Mouse (Mus musculus) NIH3T3 (cell line): ENCODE measurements around the gene Tpra1.

Experiments used
- DNase-seq: peaks from one replicate; pipeline ENCODE4 v3.0.0-alpha.2; 2012; ENCODE audit warnings: low read depth

The Tpra1 gene

GRCm38 (mm10) chr6:88928026-88928425 lies 26.0 kb downstream of the Tpra1 start:
- peak; percentile 32 for DNase-seq

- peak; percentile 87 for DNase-seq
Measured at GRCm38 (mm10) chr6:88928576-88928975, 26.5 kb downstream of the Tpra1 start.

- no peak for DNase-seq
Measured at GRCm38 (mm10) chr6:88929451-88929850, 27.4 kb downstream of the Tpra1 start.

- no peak for DNase-seq
Measured at GRCm38 (mm10) chr6:88930049-88930448, 28.0 kb downstream of the Tpra1 start.

- no peak for DNase-seq
Measured at GRCm38 (mm10) chr6:88931449-88931848, 29.4 kb downstream of the Tpra1 start.

- DNase-seq, result peak; percentile 28
Measured at GRCm38 (mm10) chr6:88934132-88934531, 32.1 kb downstream of the Tpra1 start.

GRCm38 (mm10) chr6:88934816-88935215 lies 32.8 kb downstream of the Tpra1 start:
- peak; percentile 67 for DNase-seq

GRCm38 (mm10) chr6:88935735-88936276 lies 33.8 kb downstream of the Tpra1 start:
- peak; percentile 92 for DNase-seq

- DNase-seq, result no peak
Measured at GRCm38 (mm10) chr6:88936342-88937213, 34.5 kb downstream of the Tpra1 start.

- no peak for DNase-seq
Measured at GRCm38 (mm10) chr6:88937214-88937549, 35.1 kb downstream of the Tpra1 start.

GRCm38 (mm10) chr6:88937971-88938663 lies 36.1 kb downstream of the Tpra1 start:
- no peak for DNase-seq

GRCm38 (mm10) chr6:88938664-88939055 lies 36.6 kb downstream of the Tpra1 start:
- DNase-seq, result no peak

GRCm38 (mm10) chr6:88939281-88940089 lies 37.4 kb downstream of the Tpra1 start:
- peak; percentile 79 for DNase-seq

GRCm38 (mm10) chr6:88940090-88940916 lies 38.3 kb downstream of the Tpra1 start:
- peak; percentile 71 for DNase-seq

- peak; percentile 66 for DNase-seq
Measured at GRCm38 (mm10) chr6:88941628-88942027, 39.6 kb downstream of the Tpra1 start.

GRCm38 (mm10) chr6:88942595-88942994 lies 40.5 kb downstream of the Tpra1 start:
- DNase-seq, result no peak

- DNase-seq, result no peak
Measured at GRCm38 (mm10) chr6:88943666-88944065, 41.6 kb downstream of the Tpra1 start.

- DNase-seq, result no peak
Measured at GRCm38 (mm10) chr6:88946442-88946841, 44.4 kb downstream of the Tpra1 start.

- DNase-seq, result no peak
Measured at GRCm38 (mm10) chr6:88947771-88948170, 45.7 kb downstream of the Tpra1 start.

- DNase-seq, result no peak
Measured at GRCm38 (mm10) chr6:88956725-88957124, 54.7 kb downstream of the Tpra1 start.

GRCm38 (mm10) chr6:88957313-88957712 lies 55.3 kb downstream of the Tpra1 start:
- DNase-seq, result no peak
